Mouse (Mus musculus): ENCODE data around the gene Ntsr1.

Gene Ntsr1

GRCm38 (mm10) chr2:180499741-180500140 lies at the start of gene Ntsr1:
Gene Ntsr1, plus strand, starts transcription at chr2:180499976.
- DNase-seq (ENCODE audit: extremely low read depth, low read depth): no peak

GRCm38 (mm10) chr2:180450529-180450928 lies 49.2 kb upstream of the Ntsr1 start:
- DNase-seq (ENCODE audit: extremely low read depth, low read depth): no peak

GRCm38 (mm10) chr2:180455723-180456698 lies 43.8 kb upstream of the Ntsr1 start, which contains the start of gene Slco4a1:
Gene Slco4a1, plus strand, starts transcription at chr2:180456245.
- peak; percentile 53 for DNase-seq (ENCODE audit: extremely low read depth, low read depth)

GRCm38 (mm10) chr2:180456705-180457104 lies 43.1 kb upstream of the Ntsr1 start:
- no peak for DNase-seq (ENCODE audit: extremely low read depth, low read depth)

GRCm38 (mm10) chr2:180457680-180458079 lies 42.1 kb upstream of the Ntsr1 start:
- no peak for DNase-seq (ENCODE audit: extremely low read depth, low read depth)

GRCm38 (mm10) chr2:180459437-180459836 lies 40.3 kb upstream of the Ntsr1 start:
- DNase-seq (ENCODE audit: extremely low read depth, low read depth): no peak

GRCm38 (mm10) chr2:180460801-180461200 lies 39.0 kb upstream of the Ntsr1 start:
- DNase-seq (ENCODE audit: extremely low read depth, low read depth): no peak

- no peak for DNase-seq (ENCODE audit: extremely low read depth, low read depth)
Measured at GRCm38 (mm10) chr2:180462593-180462992, 37.2 kb upstream of the Ntsr1 start.

GRCm38 (mm10) chr2:180466505-180466904 lies 33.3 kb upstream of the Ntsr1 start:
- no peak for DNase-seq (ENCODE audit: extremely low read depth, low read depth)

- no peak for DNase-seq (ENCODE audit: extremely low read depth, low read depth)
Measured at GRCm38 (mm10) chr2:180468871-180469270, 30.9 kb upstream of the Ntsr1 start.

GRCm38 (mm10) chr2:180469768-180470167 lies 30.0 kb upstream of the Ntsr1 start:
- no peak for DNase-seq (ENCODE audit: extremely low read depth, low read depth)

GRCm38 (mm10) chr2:180472306-180473079 lies 27.3 kb upstream of the Ntsr1 start:
- peak; percentile 27 for DNase-seq (ENCODE audit: extremely low read depth, low read depth)

GRCm38 (mm10) chr2:180473080-180473440 lies 26.7 kb upstream of the Ntsr1 start:
- DNase-seq (ENCODE audit: extremely low read depth, low read depth): peak; percentile 47

GRCm38 (mm10) chr2:180474864-180475263 lies 24.9 kb upstream of the Ntsr1 start:
- no peak for DNase-seq (ENCODE audit: extremely low read depth, low read depth)

GRCm38 (mm10) chr2:180482274-180482673 lies 17.5 kb upstream of the Ntsr1 start:
- no peak for DNase-seq (ENCODE audit: extremely low read depth, low read depth)

- no peak for DNase-seq (ENCODE audit: extremely low read depth, low read depth)
Measured at GRCm38 (mm10) chr2:180484882-180485281, 14.9 kb upstream of the Ntsr1 start.

- DNase-seq (ENCODE audit: extremely low read depth, low read depth): no peak
Measured at GRCm38 (mm10) chr2:180485306-180485705, 14.5 kb upstream of the Ntsr1 start.

GRCm38 (mm10) chr2:180488210-180488751 lies 11.5 kb upstream of the Ntsr1 start:
- no peak for DNase-seq (ENCODE audit: extremely low read depth, low read depth)

GRCm38 (mm10) chr2:180495906-180496305 lies 3.9 kb upstream of the Ntsr1 start:
- no peak for DNase-seq (ENCODE audit: extremely low read depth, low read depth)

GRCm38 (mm10) chr2:180500726-180501125 lies 950 bp downstream of the Ntsr1 start:
- no peak for DNase-seq (ENCODE audit: extremely low read depth, low read depth)

- no peak for DNase-seq (ENCODE audit: extremely low read depth, low read depth)
Measured at GRCm38 (mm10) chr2:180501217-180501967, 1.6 kb downstream of the Ntsr1 start.
